Mouse (Mus musculus) thymus, postnatal 25 days (tissue): ENCODE measurements around the gene Mgat5.

Experiments used
- DNase-seq: peaks from one replicate; pipeline ENCODE4 v3.0.0; 2022

Gene Mgat5

GRCm38 (mm10) chr1:127395724-127396123 lies 190.9 kb downstream of the Mgat5 start:
- DNase-seq, result no peak

DNA sequence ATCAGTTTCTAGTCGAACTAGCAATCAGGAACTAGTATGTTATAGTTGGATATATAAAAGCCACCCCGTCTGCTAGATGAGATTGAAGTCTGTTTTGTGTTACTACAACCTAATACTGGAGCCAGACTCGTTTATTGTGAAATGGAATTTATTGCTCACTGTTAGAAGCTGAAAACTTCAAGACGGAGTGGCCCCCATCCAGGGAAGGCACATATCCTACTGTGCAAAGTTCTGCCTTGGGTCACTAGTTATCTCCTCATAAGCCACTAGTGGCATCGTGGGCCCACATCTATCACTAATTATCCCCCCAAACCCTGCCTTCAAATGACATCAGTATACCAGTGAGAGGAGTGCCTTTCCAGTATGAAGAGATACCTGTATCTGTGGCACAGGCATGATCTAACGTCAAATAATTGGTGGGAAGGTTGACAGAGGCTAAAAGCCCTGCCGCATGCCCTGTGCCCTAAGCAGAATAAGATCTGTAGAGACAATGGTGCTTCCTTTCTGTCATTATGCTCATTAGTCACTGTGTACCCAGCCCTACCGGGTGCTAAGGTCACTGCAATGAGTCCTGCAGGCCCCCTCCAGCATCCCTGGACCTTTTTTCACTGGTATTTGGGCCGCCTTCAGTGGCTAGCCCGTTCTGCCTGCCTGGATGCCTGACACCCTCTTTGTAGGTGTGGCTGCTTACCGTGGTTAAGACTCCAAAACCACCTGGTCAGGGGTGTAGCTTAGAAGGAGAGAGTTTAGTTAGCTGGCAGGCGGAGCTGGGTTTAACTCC lies 191.9 kb downstream of the Mgat5 start:
- no peak for DNase-seq

DNA sequence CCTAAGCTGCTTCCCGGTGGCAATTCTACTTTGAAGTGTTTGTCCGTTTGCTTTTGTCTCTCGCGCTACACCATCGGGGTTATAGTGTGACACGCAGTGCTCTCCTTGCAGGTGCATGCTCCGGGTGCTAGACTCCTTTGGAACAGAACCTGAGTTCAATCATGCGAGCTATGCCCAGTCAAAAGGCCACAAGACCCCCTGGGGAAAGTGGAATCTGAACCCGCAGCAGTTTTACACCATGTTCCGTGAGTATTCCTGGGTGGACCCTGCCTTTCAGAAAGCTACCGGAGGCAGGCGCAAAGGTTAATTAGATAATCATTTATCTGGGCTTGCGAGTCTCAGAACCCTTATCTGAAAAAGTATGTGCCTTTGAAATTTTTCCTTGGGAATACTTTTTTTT lies 192.6 kb downstream of the Mgat5 start:
- DNase-seq, result no peak

DNA sequence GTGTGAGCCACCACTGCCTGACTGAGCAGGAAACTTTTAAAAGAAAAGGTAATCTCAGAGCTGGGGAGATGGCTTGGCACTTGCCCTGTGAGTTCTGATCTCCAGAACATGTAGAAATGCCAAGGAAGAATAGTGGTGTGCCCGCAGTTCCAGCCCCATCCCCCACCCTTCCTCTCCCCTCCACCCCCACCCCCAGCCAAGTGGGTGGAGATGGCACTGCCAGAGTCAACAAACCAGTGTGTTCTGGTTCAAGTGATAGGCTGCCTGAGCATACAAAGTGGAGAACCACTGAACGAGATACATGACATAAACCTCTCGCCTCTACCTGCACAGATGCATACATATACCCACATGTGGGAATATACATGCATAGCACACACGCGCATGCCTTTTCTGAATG lies 193.4 kb downstream of the Mgat5 start:
- DNase-seq, result no peak

DNA sequence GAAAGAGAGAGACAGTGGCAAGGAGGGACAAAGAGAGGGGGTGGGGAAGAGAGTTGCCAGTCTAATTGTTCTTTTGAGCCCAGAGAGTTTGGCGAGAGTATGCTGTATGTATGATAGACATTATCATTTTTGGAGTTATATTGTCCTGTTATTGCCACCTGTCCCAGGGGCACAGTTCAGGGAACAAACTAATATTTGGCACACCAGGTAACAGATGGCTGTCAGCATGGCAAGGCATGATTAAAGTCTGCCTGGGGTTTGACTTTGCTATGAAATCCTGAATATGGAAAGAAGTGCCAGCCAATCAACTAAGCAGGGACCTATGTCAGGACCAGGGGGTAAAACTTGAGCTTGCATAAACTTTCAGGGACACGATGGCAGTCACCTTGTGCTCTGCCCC lies 195.4 kb downstream of the Mgat5 start:
- DNase-seq, result no peak

- no peak for DNase-seq
These were observed 195.9 kb downstream of the Mgat5 start for GRCm38 (mm10) chr1:127400666-127401065.

- no peak for DNase-seq
These were observed 199.8 kb downstream of the Mgat5 start for GRCm38 (mm10) chr1:127404655-127405054.

DNA sequence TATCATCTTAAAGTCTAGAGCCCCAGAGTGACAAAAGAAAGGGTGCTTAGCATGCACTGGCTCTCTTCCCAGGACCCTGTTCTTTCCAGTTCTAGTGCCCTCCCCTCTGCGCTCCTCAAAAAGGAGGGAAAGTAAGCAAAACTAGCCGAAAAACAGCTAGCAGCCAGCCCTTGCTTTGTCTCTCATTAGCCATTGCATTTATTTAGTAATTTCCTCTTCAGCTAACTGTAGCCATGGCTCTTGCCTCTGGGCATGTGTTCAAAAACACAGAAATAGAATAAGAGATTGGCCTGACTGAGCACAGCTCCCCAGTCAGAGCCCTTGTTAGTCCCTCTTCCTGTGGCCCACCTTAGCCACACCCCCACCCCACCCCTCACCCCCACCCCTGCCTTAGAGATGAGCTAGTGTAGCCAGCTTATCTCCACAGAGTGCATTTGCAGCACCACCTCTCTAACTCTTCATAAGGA lies 204.2 kb downstream of the Mgat5 start:
- no peak for DNase-seq

GRCm38 (mm10) chr1:127409512-127409911 lies 204.7 kb downstream of the Mgat5 start:
- DNase-seq, result peak; percentile 41

DNA sequence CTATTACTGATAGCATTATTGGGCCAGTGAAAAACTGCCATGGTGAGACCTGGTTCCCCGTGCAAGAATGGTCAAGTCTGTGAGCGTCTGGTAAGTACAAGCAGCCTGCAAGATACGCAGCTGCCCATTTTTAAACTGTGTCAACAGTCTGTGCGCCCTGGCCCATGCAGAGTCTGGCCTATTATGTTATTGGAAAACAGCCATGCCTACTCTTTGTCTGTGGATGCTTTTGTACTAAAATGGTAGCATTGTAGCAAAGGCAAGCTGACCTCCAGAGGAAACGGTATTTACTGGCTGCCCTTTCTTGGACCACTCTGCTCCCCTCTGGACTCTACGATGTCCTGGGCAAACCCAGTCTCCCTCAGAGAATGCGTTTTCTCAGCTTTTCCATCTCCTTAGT lies 209.7 kb downstream of the Mgat5 start:
- DNase-seq, result no peak

- no peak for DNase-seq
These were observed 211.1 kb downstream of the Mgat5 start for GRCm38 (mm10) chr1:127415896-127416295.

- DNase-seq, result no peak
These were observed 212.2 kb downstream of the Mgat5 start for GRCm38 (mm10) chr1:127416971-127417370.

GRCm38 (mm10) chr1:127418916-127419575 lies 214.2 kb downstream of the Mgat5 start:
- DNase-seq, result no peak

GRCm38 (mm10) chr1:127419581-127419980 lies 214.8 kb downstream of the Mgat5 start:
- DNase-seq, result no peak

- no peak for DNase-seq
These were observed 215.6 kb downstream of the Mgat5 start for GRCm38 (mm10) chr1:127420383-127420782.

DNA sequence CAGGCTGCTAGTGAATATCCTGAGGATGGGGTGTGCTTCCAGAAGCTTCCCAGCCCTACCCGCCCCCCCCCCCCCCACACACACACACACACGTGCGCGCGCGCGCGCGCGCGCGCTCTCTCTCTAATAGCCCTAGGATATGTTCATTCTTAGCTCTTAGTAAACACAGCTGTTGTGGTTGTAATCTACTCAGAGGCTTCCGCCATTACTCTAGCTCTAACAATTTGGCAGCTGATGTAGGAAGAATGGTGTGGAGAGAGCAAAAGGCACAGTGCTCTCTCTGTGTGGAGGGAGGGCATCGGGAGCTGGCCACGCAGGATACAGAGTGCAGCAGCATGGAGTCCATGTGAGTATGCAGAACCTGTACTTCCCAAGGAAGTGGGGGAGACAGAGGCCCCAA lies 216.0 kb downstream of the Mgat5 start:
- no peak for DNase-seq

DNA sequence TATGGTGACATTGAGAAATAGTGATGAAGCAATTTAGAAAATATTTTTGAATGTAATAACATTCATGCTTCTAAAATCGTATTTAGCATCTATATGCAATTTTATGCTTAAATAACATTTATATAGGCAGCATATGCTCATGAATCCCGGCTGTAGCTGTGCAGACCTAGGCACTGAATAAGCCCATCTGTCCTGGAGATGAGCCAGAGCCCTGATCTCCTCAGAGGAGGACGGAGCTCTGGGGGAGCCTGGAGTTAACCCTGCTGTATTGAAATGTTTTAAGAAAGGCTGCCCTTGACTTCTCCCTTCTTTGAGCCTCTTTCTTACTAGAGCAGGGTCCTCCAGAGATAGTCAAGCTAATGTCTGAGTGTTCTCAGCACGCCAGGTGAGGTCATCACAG lies 217.8 kb downstream of the Mgat5 start:
- DNase-seq, result no peak

- no peak for DNase-seq
These were observed 220.3 kb downstream of the Mgat5 start for GRCm38 (mm10) chr1:127425021-127425532.

GRCm38 (mm10) chr1:127430290-127430689 lies 225.5 kb downstream of the Mgat5 start:
- no peak for DNase-seq

DNA sequence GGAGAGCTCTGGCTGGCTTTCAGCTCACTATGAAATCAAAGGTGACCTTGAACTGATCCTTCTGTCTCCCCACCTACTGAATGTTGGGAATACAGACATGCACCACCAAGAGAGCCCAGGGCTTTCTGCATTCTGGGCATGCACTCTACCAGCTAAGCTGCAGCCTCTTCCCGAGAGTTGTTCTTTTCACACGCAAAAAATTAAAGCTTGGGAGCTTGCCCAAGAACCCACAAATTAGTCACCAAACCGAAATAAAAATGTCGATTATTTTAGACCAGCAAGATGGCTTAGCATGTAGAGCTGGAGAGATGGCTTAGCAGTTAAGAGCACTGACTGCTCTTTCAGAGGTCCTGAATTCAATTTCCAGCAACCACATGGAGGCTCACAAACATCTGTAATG lies 230.0 kb downstream of the Mgat5 start:
- no peak for DNase-seq

GRCm38 (mm10) chr1:127437091-127437490 lies 232.3 kb downstream of the Mgat5 start:
- DNase-seq, result no peak

- no peak for DNase-seq
These were observed 234.7 kb downstream of the Mgat5 start for GRCm38 (mm10) chr1:127439452-127439891.

GRCm38 (mm10) chr1:127441007-127441406 lies 236.2 kb downstream of the Mgat5 start:
- DNase-seq, result no peak

GRCm38 (mm10) chr1:127441736-127442135 lies 236.9 kb downstream of the Mgat5 start:
- DNase-seq, result no peak
